Mouse (Mus musculus) adrenal gland, postnatal 14 days (tissue): ENCODE measurements around the gene Olfr1036. TPM values are rescaled to one million over a fixed set of nuclear protein-coding genes. Genes with fewer than 3 reads are reported as not detected.
"Not testable (repeated sequence)": the region's sequence is repeated elsewhere in the genome, so short reads cannot be mapped to it uniquely, and the experiment has no call there.

ENCODE experiments used
- DNase-seq: peaks from one replicate; pipeline ENCODE4 v3.0.0; 2021; ENCODE audit warnings: mixed read lengths
- long read RNA-seq, 2 experiments: library from polyadenylated mRNA; stranded (forward); transcript quantifications; one replicate each; pipeline ENCODE4 v2.0.0; 2021
- total RNA-seq: library from RNA; stranded (reverse); gene quantifications from 2 replicates; pipeline ENCODE4 v1.2.3, GENCODE M21; 2021

Gene Olfr1036
- not detected in 2 replicates for total RNA-seq
- long read RNA-seq, experiment 1 = 0 reads
- long read RNA-seq, experiment 2 = 0 reads

- DNase-seq = not testable (repeated sequence)
These were observed at the start of gene Olfr1036 for GRCm38 (mm10) chr2:86073692-86074091. Gene Olfr1036 (plus strand): TSS chr2:86073992.

- DNase-seq = no peak
These were observed 28.2 kb upstream of the Olfr1036 start, which contains the start of gene Olfr1034 for GRCm38 (mm10) chr2:86045561-86045960. Gene Olfr1034 (plus strand): TSS chr2:86045861.

- DNase-seq = not testable (repeated sequence)
These were observed 23.0 kb upstream of the Olfr1036 start for GRCm38 (mm10) chr2:86050777-86051176.

DNA sequence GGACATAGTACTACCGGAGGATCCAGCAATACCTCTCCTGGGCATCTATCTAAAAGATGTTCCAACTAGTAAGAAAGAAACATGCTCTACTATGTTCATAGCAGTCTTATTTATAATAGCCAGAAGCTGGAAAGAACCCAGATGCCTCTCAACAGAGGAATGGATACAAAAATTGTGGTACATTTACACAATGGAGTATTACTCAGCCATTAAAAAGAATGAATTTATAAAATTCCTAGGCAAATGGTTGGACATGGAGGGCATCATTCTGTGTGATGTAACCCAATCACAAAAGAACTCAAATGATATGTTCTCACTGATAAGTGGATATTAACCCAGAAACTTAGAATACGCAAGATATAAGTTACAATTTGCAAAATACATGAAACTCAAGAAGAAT is 10.0 kb upstream of the Olfr1036 start:
- DNase-seq = not testable (repeated sequence)

DNA sequence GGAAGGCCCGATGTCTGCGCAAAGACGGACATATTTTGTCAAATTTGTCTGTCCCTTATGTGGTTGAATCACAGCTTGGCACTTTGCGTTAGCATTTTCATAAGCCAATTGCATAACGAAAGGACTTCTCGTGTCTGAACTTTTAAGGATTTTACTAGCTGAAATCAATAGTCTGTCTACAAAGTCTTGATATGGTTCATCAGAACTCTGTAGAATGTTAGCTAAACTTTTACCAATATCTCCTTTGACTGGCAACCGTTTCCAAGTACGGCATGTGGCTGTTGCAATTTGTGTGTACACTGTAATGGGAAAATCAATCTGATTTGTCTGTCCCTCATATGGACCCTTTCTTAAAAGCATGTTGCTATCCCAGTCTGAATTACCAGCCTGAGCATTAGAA is 3.6 kb upstream of the Olfr1036 start:
- DNase-seq = no peak

DNA sequence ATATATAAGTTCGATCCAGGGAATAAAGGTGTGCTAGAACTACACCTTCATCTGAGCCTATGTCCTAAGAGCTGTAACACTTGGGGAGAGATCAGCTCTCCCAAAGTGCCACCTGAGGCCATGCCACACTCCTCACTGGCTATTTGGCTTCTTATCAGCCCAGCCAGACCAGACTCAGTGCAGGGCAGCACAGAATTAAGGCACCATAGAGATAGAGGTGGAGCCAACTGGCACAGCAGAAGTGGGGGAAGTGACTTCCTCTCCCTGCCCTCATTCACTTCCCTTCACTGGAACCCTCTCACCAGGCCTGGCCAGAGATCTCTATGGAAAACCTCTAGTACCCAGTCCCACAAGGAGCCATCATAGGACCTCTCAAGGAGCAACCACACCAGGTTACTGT is 6.7 kb downstream of the Olfr1036 start:
- not testable (repeated sequence) for DNase-seq

GRCm38 (mm10) chr2:86087285-86087684 is 13.5 kb downstream of the Olfr1036 start, which contains the start of gene Olfr1037:
Gene Olfr1037 (minus strand): TSS chr2:86087385.
- no peak for DNase-seq

Other genes starting within 250 kb of the Olfr1036 start
- not detected in 2 replicates for gene Olfr1019, start 228.5 kb upstream of the Olfr1036 start, total RNA-seq
- gene Olfr1020, start 227.0 kb upstream of the Olfr1036 start, total RNA-seq = not detected in 2 replicates
- not detected in 2 replicates for gene Olfr1022, start 205.4 kb upstream of the Olfr1036 start, total RNA-seq
- gene Olfr1023, start 188.4 kb upstream of the Olfr1036 start, total RNA-seq = not detected in 2 replicates
- gene Olfr1024, start 168.9 kb upstream of the Olfr1036 start, total RNA-seq = not detected in 2 replicates
- gene Olfr1025-ps1, start 158.8 kb upstream of the Olfr1036 start, total RNA-seq = not detected in 2 replicates
- not detected in 2 replicates for gene Olfr1026, start 152.4 kb upstream of the Olfr1036 start, total RNA-seq
- not detected in 2 replicates for gene Olfr1028, start 123.6 kb upstream of the Olfr1036 start, total RNA-seq
- gene Olfr1029, start 100.1 kb upstream of the Olfr1036 start, total RNA-seq = not detected in 2 replicates
- not detected in 2 replicates for gene Olfr1030, start 94.7 kb upstream of the Olfr1036 start, total RNA-seq
- not detected in 2 replicates for gene Olfr1031, start 83.7 kb upstream of the Olfr1036 start, total RNA-seq
- gene Olfr1032, start 68.5 kb upstream of the Olfr1036 start, total RNA-seq = not detected in 2 replicates
- gene Olfr1033, start 53.4 kb upstream of the Olfr1036 start, total RNA-seq = 3.3 and 6.6 TPM in 2 replicates
- 0.11 and 0.33 TPM in 2 replicates for gene Olfr1034, start 28.1 kb upstream of the Olfr1036 start, total RNA-seq
- gene Olfr1037, start 13.4 kb downstream of the Olfr1036 start, total RNA-seq = not detected in 2 replicates
- gene Olfr1039, start 61.9 kb downstream of the Olfr1036 start, total RNA-seq = not detected in 2 replicates
- gene Olfr1040, start 72.7 kb downstream of the Olfr1036 start, total RNA-seq = not detected in 2 replicates
- not detected in 2 replicates for gene Olfr1042, start 87.8 kb downstream of the Olfr1036 start, total RNA-seq
- gene Olfr1043, start 93.5 kb downstream of the Olfr1036 start, total RNA-seq = not detected in 2 replicates
- gene Olfr1044, start 103.8 kb downstream of the Olfr1036 start, total RNA-seq = not detected in 2 replicates
- not detected in 2 replicates for gene Olfr52, start 111.7 kb downstream of the Olfr1036 start, total RNA-seq
- not detected in 2 replicates for gene Olfr1045, start 129.0 kb downstream of the Olfr1036 start, total RNA-seq
- gene Olfr1046, start 145.3 kb downstream of the Olfr1036 start, total RNA-seq = not detected in 2 replicates
- not detected in 2 replicates for gene Olfr1047, start 157.4 kb downstream of the Olfr1036 start, total RNA-seq
- not detected in 2 replicates for gene Olfr1048, start 166.3 kb downstream of the Olfr1036 start, total RNA-seq
- gene Olfr1049, start 184.3 kb downstream of the Olfr1036 start, total RNA-seq = not detected in 2 replicates
- gene Olfr1051, start 205.1 kb downstream of the Olfr1036 start, total RNA-seq = not detected in 2 replicates
- not detected in 2 replicates for gene Olfr1052, start 218.5 kb downstream of the Olfr1036 start, total RNA-seq
- not detected in 2 replicates for gene Olfr1053, start 241.3 kb downstream of the Olfr1036 start, total RNA-seq